Mouse (Mus musculus) MEL (cell line): Measurements from ENCODE around the gene Mcm3ap. TPM values are rescaled to one million over a fixed set of nuclear protein-coding genes. Genes with fewer than 3 reads are reported as not detected.
A peak's percentile ranks its signal among the peaks of the same experiment; 100 is the strongest.

Source experiments
- DNase-seq: peaks from one replicate; pipeline ENCODE4 v3.0.0; 2011; ENCODE audit warnings: low read depth, low spot score
- H3K27ac ChIP-seq: 2 replicates; pipeline ENCODE4 v1.5.1; 2012; ENCODE audit warnings: low read depth, mild to moderate bottlenecking, control low read depth, low read length, moderate library complexity; ENCODE audit not compliant: control insufficient read depth
- H3K27me3 ChIP-seq, 2 experiments: fragments of 150-350 bp in 1 of 2; sonication (generic) in 1 of 2; 2 replicates each; pipeline ENCODE4 v1.6.1; 2012; ENCODE audit warnings: low read length in 2 of 2, mild to moderate bottlenecking in 2 of 2, improper control_type of control experiment in 1 of 2, moderate library complexity in 1 of 2; ENCODE audit not compliant: insufficient read depth in 2 of 2, control insufficient read depth in 1 of 2
- H3K36me3 ChIP-seq, 2 experiments: 2 replicates each; pipeline ENCODE4 v1.6.1; 2012 to 2014; ENCODE audit warnings: low read length in 2 of 2, improper control_type of control experiment in 1 of 2, inconsistent platforms in 1 of 2, mild to moderate bottlenecking in 1 of 2; ENCODE audit not compliant: insufficient read depth in 2 of 2, control insufficient read depth in 1 of 2
- H3K4me1 ChIP-seq, 2 experiments: fragments of 150-350 bp in 1 of 2; sonication (generic) in 1 of 2; 2 replicates each; pipeline ENCODE4 v1.6.1; 2012; ENCODE audit warnings: low read length in 2 of 2, improper control_type of control experiment in 1 of 2, mild to moderate bottlenecking in 1 of 2; ENCODE audit not compliant: insufficient read depth in 2 of 2, control insufficient read depth in 1 of 2
- H3K4me3 ChIP-seq, 2 experiments: fragments of 150-350 bp in 1 of 2; sonication (generic) in 1 of 2; 2 replicates each; pipeline ENCODE4 v1.5.1; 2012; ENCODE audit warnings: low read depth in 2 of 2, low read length in 2 of 2, mild to moderate bottlenecking in 2 of 2, moderate library complexity in 2 of 2, control low read depth in 1 of 2, improper control_type of control experiment in 1 of 2; ENCODE audit not compliant: control insufficient read depth in 1 of 2, insufficient read depth in 1 of 2
- H3K79me2 ChIP-seq: 2 replicates; pipeline ENCODE4 v1.6.1; 2012; ENCODE audit warnings: mild to moderate bottlenecking, low read length, moderate library complexity; ENCODE audit not compliant: control insufficient read depth, poor library complexity, insufficient read depth
- H3K9ac ChIP-seq: 2 replicates; pipeline ENCODE4 v1.6.1; 2012; ENCODE audit warnings: low read depth, mild to moderate bottlenecking, control low read depth, low read length, moderate library complexity; ENCODE audit not compliant: control insufficient read depth, poor library complexity, severe bottlenecking
- H3K9me3 ChIP-seq: fragments of 150-350 bp; sonication (generic); replicated peaks from 2 replicates; pipeline ENCODE4 v1.6.1; 2012; ENCODE audit warnings: mild to moderate bottlenecking, low read length, improper control_type of control experiment, moderate library complexity; ENCODE audit not compliant: insufficient read depth
- BHLHE40 ChIP-seq: IDR thresholded peaks from 2 replicates; pipeline ENCODE4 v1.6.1; 2012; ENCODE audit warnings: low read depth, mild to moderate bottlenecking, inconsistent platforms, low read length, improper control_type of control experiment, borderline replicate concordance
- CHD1 ChIP-seq: IDR thresholded peaks from 2 replicates; pipeline ENCODE4 v1.6.1; 2012; ENCODE audit warnings: low read depth, mild to moderate bottlenecking, inconsistent platforms, low read length, improper control_type of control experiment
- CHD2 ChIP-seq: IDR thresholded peaks from 2 replicates; pipeline ENCODE4 v1.6.1; 2011; ENCODE audit warnings: low read length, improper control_type of control experiment
- CTCF ChIP-seq, 3 experiments: IDR thresholded peaks in 2 of 3; conservative IDR thresholded peaks in 1 of 3; 2 replicates each; pipeline ENCODE4 v1.5.1; 2011 to 2012; ENCODE audit warnings: low read length in 3 of 3, low read depth in 2 of 3, mild to moderate bottlenecking in 2 of 3, improper control_type of control experiment in 1 of 3, inconsistent platforms in 1 of 3, mixed read lengths in 1 of 3, moderate library complexity in 1 of 3; ENCODE audit not compliant: control insufficient read depth in 1 of 3, insufficient read depth in 1 of 3, poor library complexity in 1 of 3, severe bottlenecking in 1 of 3
- ELF1 ChIP-seq: IDR thresholded peaks from 2 replicates; pipeline ENCODE4 v1.6.1; 2014; ENCODE audit warnings: low read depth, mild to moderate bottlenecking, inconsistent platforms, low read length, improper control_type of control experiment, moderate library complexity
- EP300 ChIP-seq, 2 experiments: IDR thresholded peaks; 2 replicates each; pipeline ENCODE4 v1.6.1; 2011; ENCODE audit warnings: improper control_type of control experiment in 2 of 2, low read length in 2 of 2, low read depth in 1 of 2, mild to moderate bottlenecking in 1 of 2
- ETS1 ChIP-seq: IDR thresholded peaks from 2 replicates; pipeline ENCODE4 v1.6.1; 2012; ENCODE audit warnings: low read depth, mild to moderate bottlenecking, inconsistent platforms, low read length, improper control_type of control experiment, moderate library complexity
- GABPA ChIP-seq: IDR thresholded peaks from 2 replicates; pipeline ENCODE4 v1.6.1; 2012; ENCODE audit warnings: low read depth, mild to moderate bottlenecking, inconsistent platforms, low read length, improper control_type of control experiment, moderate library complexity
- GATA1 ChIP-seq: IDR thresholded peaks from 2 replicates; pipeline ENCODE4 v1.6.1; 2011; ENCODE audit warnings: low read depth, low read length, improper control_type of control experiment
- JUND ChIP-seq: IDR thresholded peaks from 2 replicates; pipeline ENCODE4 v1.6.1; 2011; ENCODE audit warnings: low read depth, mild to moderate bottlenecking, improper control_type of control experiment, low read length
- KAT2A ChIP-seq: conservative IDR thresholded peaks from 2 replicates; pipeline ENCODE4 v1.6.1; 2012; ENCODE audit warnings: low read depth, low read length, improper control_type of control experiment, inconsistent platforms
- MAFK ChIP-seq: IDR thresholded peaks from 2 replicates; pipeline ENCODE4 v1.6.1; 2011; ENCODE audit warnings: low read depth, mild to moderate bottlenecking, low read length, improper control_type of control experiment, borderline replicate concordance
- MAX ChIP-seq: IDR thresholded peaks from 2 replicates; pipeline ENCODE4 v1.6.1; 2011; ENCODE audit warnings: low read length, improper control_type of control experiment
- MEF2A ChIP-seq: IDR thresholded peaks from 2 replicates; pipeline ENCODE4 v1.6.1; 2014; ENCODE audit warnings: low read depth, mild to moderate bottlenecking, inconsistent platforms, low read length, improper control_type of control experiment; ENCODE audit not compliant: poor library complexity, insufficient replicate concordance, severe bottlenecking; ENCODE audit errors: extremely low read depth
- MXI1 ChIP-seq: IDR thresholded peaks from 2 replicates; pipeline ENCODE4 v1.6.1; 2011; ENCODE audit warnings: mild to moderate bottlenecking, low read depth, low read length, improper control_type of control experiment
- MYB ChIP-seq: IDR thresholded peaks from 2 replicates; pipeline ENCODE4 v1.6.1; 2011; ENCODE audit warnings: mild to moderate bottlenecking, low read depth, low read length, improper control_type of control experiment
- MYC ChIP-seq: IDR thresholded peaks from 2 replicates; pipeline ENCODE4 v1.6.1; 2011; ENCODE audit warnings: low read depth, mild to moderate bottlenecking, low read length, improper control_type of control experiment, moderate library complexity
- NRF1 ChIP-seq: IDR thresholded peaks from 2 replicates; pipeline ENCODE4 v1.6.1; 2014; ENCODE audit warnings: low read depth, mild to moderate bottlenecking, inconsistent platforms, low read length, improper control_type of control experiment, moderate library complexity; ENCODE audit not compliant: poor library complexity, insufficient read depth, severe bottlenecking
- POLR2A ChIP-seq, 2 experiments: IDR thresholded peaks; 2 replicates each; pipeline ENCODE4 v1.6.1; 2011 to 2012; ENCODE audit warnings: low read length in 2 of 2, mild to moderate bottlenecking in 2 of 2, control low read depth in 1 of 2, improper control_type of control experiment in 1 of 2, low read depth in 1 of 2, moderate library complexity in 1 of 2; ENCODE audit not compliant: control insufficient read depth in 1 of 2, insufficient read depth in 1 of 2, poor library complexity in 1 of 2
- POLR2AphosphoS2 ChIP-seq: IDR thresholded peaks from 2 replicates; pipeline ENCODE4 v1.6.1; 2011; ENCODE audit warnings: low read length, improper control_type of control experiment
- RAD21 ChIP-seq: IDR thresholded peaks from 2 replicates; pipeline ENCODE4 v1.6.1; 2011; ENCODE audit warnings: mild to moderate bottlenecking, low read depth, low read length, improper control_type of control experiment
- RCOR1 ChIP-seq: IDR thresholded peaks from 2 replicates; pipeline ENCODE4 v1.6.1; 2012; ENCODE audit warnings: low read depth, mild to moderate bottlenecking, inconsistent platforms, low read length, improper control_type of control experiment
- SIN3A ChIP-seq: IDR thresholded peaks from 2 replicates; pipeline ENCODE4 v1.6.1; 2012; ENCODE audit warnings: low read length, improper control_type of control experiment, inconsistent platforms
- SMC3 ChIP-seq: IDR thresholded peaks from 2 replicates; pipeline ENCODE4 v1.6.1; 2011; ENCODE audit warnings: low read depth, low read length, improper control_type of control experiment
- TAL1 ChIP-seq: IDR thresholded peaks from 2 replicates; pipeline ENCODE4 v1.6.1; 2012; ENCODE audit warnings: mild to moderate bottlenecking, inconsistent platforms, low read length, moderate library complexity, mixed read lengths
- TBP ChIP-seq: IDR thresholded peaks from 2 replicates; pipeline ENCODE4 v1.8.0; 2011; ENCODE audit warnings: low read depth, low read length, improper control_type of control experiment
- TCF12 ChIP-seq: IDR thresholded peaks from 2 replicates; pipeline ENCODE4 v1.6.1; 2014; ENCODE audit warnings: low read depth, mild to moderate bottlenecking, inconsistent platforms, low read length, improper control_type of control experiment, moderate library complexity
- USF1 ChIP-seq: IDR thresholded peaks from 2 replicates; pipeline ENCODE4 v1.6.1; 2014; ENCODE audit warnings: low read depth, mild to moderate bottlenecking, inconsistent platforms, low read length, improper control_type of control experiment, moderate library complexity
- USF2 ChIP-seq, 2 experiments: IDR thresholded peaks; 2 replicates each; pipeline ENCODE4 v1.6.1; 2011 to 2012; ENCODE audit warnings: improper control_type of control experiment in 2 of 2, low read length in 2 of 2, borderline replicate concordance in 1 of 2, inconsistent platforms in 1 of 2, low read depth in 1 of 2, mild to moderate bottlenecking in 1 of 2; ENCODE audit not compliant: insufficient read depth in 1 of 2
- ZC3H11A ChIP-seq: IDR thresholded peaks from 2 replicates; pipeline ENCODE4 v1.6.1; 2012; ENCODE audit warnings: low read depth, mild to moderate bottlenecking, inconsistent platforms, low read length, improper control_type of control experiment
- ZKSCAN1 ChIP-seq: IDR thresholded peaks from 2 replicates; pipeline ENCODE4 v1.6.1; 2012; ENCODE audit warnings: low read depth, mild to moderate bottlenecking, inconsistent platforms, low read length, improper control_type of control experiment, moderate library complexity
- ZMIZ1 ChIP-seq: IDR thresholded peaks from 2 replicates; pipeline ENCODE4 v1.6.1; 2012; ENCODE audit warnings: low read depth, mild to moderate bottlenecking, inconsistent platforms, low read length, improper control_type of control experiment, moderate library complexity
- ZNF384 ChIP-seq: IDR thresholded peaks from 2 replicates; pipeline ENCODE4 v1.6.1; 2012; ENCODE audit warnings: low read depth, mild to moderate bottlenecking, inconsistent platforms, low read length, improper control_type of control experiment
- polyA plus RNA-seq, 2 experiments: library from polyadenylated mRNA; stranded (reverse) in 1 of 2; unstranded in 1 of 2; fragments of >175 nt in 1 of 2; fragments of >200 nt in 1 of 2; gene quantifications; 2 replicates each; pipeline versions ENCODE4 v1.2.1 to v1.2.4; 2012; ENCODE audit warnings: low replicate concordance in 2 of 2, low read depth in 1 of 2; ENCODE audit not compliant: insufficient read length in 2 of 2, insufficient read depth in 1 of 2, missing spikeins in 1 of 2
- total RNA-seq: library from RNA; depleted of rRNA; stranded (reverse); fragments of 300-350 nt; gene quantifications from 2 replicates; pipeline ENCODE4 v1.2.3, GENCODE M21; 2012

The Mcm3ap gene
- total and polyA plus RNA-seq, 3 experiments, result 39.6 to 57.0 TPM; not detected in 1

- TF ChIP-seq EP300 (IDR thresholded peaks at IDR 0.05; ENCODE audit: low read depth in 1 of 2, low read length in 2 of 2) (peak; percentile 90 to 91), ZNF384 (peak; percentile 35), ZMIZ1 (no peak), CTCF (IDR thresholded peaks at IDR 0.05 in 2 of 3, conservative IDR thresholded peaks at IDR 0.05 in 1 of 3; ENCODE audit: control insufficient read depth in 1 of 3, insufficient read depth in 1 of 3, low read depth in 2 of 3, low read length in 3 of 3, poor library complexity in 1 of 3, severe bottlenecking in 1 of 3) (peak; percentile 44 to 63 (median 60)), ZC3H11A (no peak), KAT2A (no peak), TCF12 (peak; percentile 87), NRF1 (no peak), USF1 (no peak), POLR2A (IDR thresholded peaks at IDR 0.05; ENCODE audit: control insufficient read depth in 1 of 2, insufficient read depth in 1 of 2, low read depth in 1 of 2, low read length in 2 of 2, poor library complexity in 1 of 2) (no peak), SIN3A (peak; percentile 72), MAX (peak; percentile 79), MXI1 (peak; percentile 83), TAL1 (peak; percentile 80), MYC (peak; percentile 77; the same call in 1 of the 2 replicates), POLR2AphosphoS2 (no peak), ELF1 (peak; percentile 55; the same call in 1 of the 2 replicates), RCOR1 (peak; percentile 86), MEF2A (no peak)
- TF ChIP-seq, all 39 proteins: peak for 18
Observed at GRCm38 (mm10) chr10:76493527-76493926, 24.8 kb downstream of the Mcm3ap start (continued).

DNA sequence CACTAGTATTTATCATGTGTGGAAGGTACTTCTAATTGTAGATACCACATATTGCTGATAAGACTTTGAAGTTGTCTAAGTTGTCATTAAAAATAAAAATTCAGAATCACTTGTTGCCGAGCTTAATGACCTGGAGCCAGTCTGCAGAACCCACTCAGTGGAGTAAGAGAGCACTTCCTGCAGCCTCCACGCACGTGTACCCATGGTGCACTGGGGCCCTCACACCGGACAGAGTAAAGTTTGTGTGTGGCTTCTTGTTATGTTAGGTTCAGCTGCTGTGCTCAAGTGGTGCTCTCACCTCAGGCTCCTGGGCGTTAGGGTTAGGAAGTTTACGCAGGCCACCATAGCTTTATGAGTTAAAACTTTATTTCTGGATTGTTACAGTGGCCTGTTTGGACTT, 26.8 kb downstream of the Mcm3ap start:
- Histone ChIP-seq H3K27me3 (no peaks in the 10 kb centered on the region), H3K36me3 (peaks cover 14 to 38% of the 10 kb centered on the region in 2 experiments), H3K27ac (peak overlapping the region; percentile 88), H3K9me3 (no peaks in the 10 kb centered on the region), H3K4me3 (no peak overlapping the region), H3K4me1 (peaks cover 25 to 37% of the 10 kb centered on the region in 2 experiments), H3K79me2 (no peaks in the 10 kb centered on the region), H3K9ac (peak overlapping the region; percentile 18; the same call in 1 of the 2 replicates)
- peak; percentile 37 for DNase-seq
- TF ChIP-seq ZNF384, result no peak
- no peak for TF ChIP-seq KAT2A
- TF ChIP-seq RCOR1, result no peak
- no peak for TF ChIP-seq SMC3
- TF ChIP-seq CHD1, result no peak
- TF ChIP-seq BHLHE40, result peak; percentile 78; the same call in 1 of the 2 replicates
- 0 out of 2 replicates have a peak, but pooled peaks have one; percentile 14 for TF ChIP-seq MAFK
- TF ChIP-seq GATA1, result peak; percentile 30; the same call in 1 of the 2 replicates
- no peak for TF ChIP-seq MYB
- TF ChIP-seq JUND, result no peak
- 0 out of 2 replicates have a peak, but pooled peaks have one; percentile 6 for TF ChIP-seq ETS1
- no peak for TF ChIP-seq GABPA
- TF ChIP-seq MXI1, result peak; percentile 56; the same call in 1 of the 2 replicates
- TF ChIP-seq SIN3A, result peak; percentile 37; the same call in 1 of the 2 replicates
- TF ChIP-seq ZKSCAN1, result no peak
- TF ChIP-seq MAX, result peak; percentile 66
- TF ChIP-seq TCF12, result peak; percentile 36; the same call in 1 of the 2 replicates
- peak; percentile 69; the same call in 1 of the 2 replicates for TF ChIP-seq MYC
- 0 out of 2 replicates have a peak, but pooled peaks have one; percentile 32 for TF ChIP-seq ELF1
- TF ChIP-seq RAD21, result no peak
- no peak for TF ChIP-seq USF2 (IDR thresholded peaks at IDR 0.05; ENCODE audit: borderline replicate concordance in 1 of 2, insufficient read depth in 1 of 2, low read depth in 1 of 2, low read length in 2 of 2)
- TF ChIP-seq TBP, result 0 out of 2 replicates have a peak, but pooled peaks have one; percentile 16
- peak in 1 of 2 experiments; percentile 26; a peak in 1 of 4 replicates for TF ChIP-seq POLR2A (IDR thresholded peaks at IDR 0.05; ENCODE audit: control insufficient read depth in 1 of 2, insufficient read depth in 1 of 2, low read depth in 1 of 2, low read length in 2 of 2, poor library complexity in 1 of 2)
- no peak for TF ChIP-seq CHD2
